27 mouse cellular contexts compared by ENCODE assay signal in the genomic region with DNA sequence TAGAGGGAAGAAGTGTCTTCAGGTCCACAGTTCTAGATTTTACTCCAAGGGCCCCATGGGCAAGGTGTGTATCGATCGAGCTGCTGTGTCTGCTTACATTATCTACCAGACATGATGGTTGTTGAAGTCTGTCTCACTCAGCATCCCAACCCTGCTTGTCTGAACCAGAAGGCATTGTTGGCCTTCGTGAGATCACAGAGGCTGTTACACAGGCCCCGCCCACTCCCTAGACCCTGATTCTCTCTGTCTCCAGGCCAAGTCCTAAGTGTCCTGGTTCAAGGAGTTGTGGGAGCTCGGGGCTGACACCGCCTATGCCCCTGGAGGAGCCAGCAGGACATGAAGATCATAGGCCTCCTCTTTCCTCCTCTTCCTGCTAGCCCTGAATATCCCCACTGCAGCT. TPM values are rescaled to one million over a fixed set of nuclear protein-coding genes. Genes with fewer than 3 reads are reported as not detected.
A peak's percentile ranks its signal among the peaks of the same experiment; 100 is the strongest.
DNase-seq lines count a peak whose midpoint lies in the region; TF ChIP-seq lines count a peak whose summit lies in the region.
"Had no signal": no experiment of that assay in that cellular context is flagged by ENCODE, and none has a peak within 500 bp of the region (broad histone marks: within the 10 kb centered on the region; RNA-seq: fewer than 3 reads in every experiment).

TSS of gene Slfnl1 (plus strand) at position 246 of the 400 bp plus-strand sequence.

- H3K4me3 ChIP-seq in heart, embryonic 10.5 days: no peak within 1 kb of the TSS
- H3K4me3 ChIP-seq in testis, adult 2 months (ENCODE audit: control insufficient read depth, low read depth, low read length): peak within 1 kb of the TSS; percentile 86
- H3K4me3 ChIP-seq: embryonic facial prominence, embryonic 10.5 days; embryonic facial prominence, embryonic 12.5 days; forebrain, embryonic 13.5 days; forebrain, embryonic 15.5 days had no signal

- DNase-seq in heart, embryonic 10.5 days (ENCODE audit: low spot score): peak; percentile 63
- no peak for DNase-seq in heart, adult 11 months
- DNase-seq in testis, postnatal 14 days (ENCODE audit: low spot score): no peak
- no peak for DNase-seq in adrenal gland, adult 18-20 months (ENCODE audit: low spot score in 2 of 2)
- DNase-seq: adrenal gland, adult 2 months; adrenal gland, postnatal 10 days; adrenal gland, postnatal 25 days; B cell, adult 2 months; cerebellum, adult 11 months; cerebellum, adult 18-20 months; cerebellum, adult 8-10 months; cerebellum, adult 9-11 months; cerebellum, postnatal 14 days; cerebellum, postnatal 36 days; forebrain, postnatal 0 days had no signal

- no peak for TF ChIP-seq CTCF in testis, adult 2 months (IDR thresholded peaks at IDR 0.05; ENCODE audit: control insufficient read depth, insufficient read depth, insufficient replicate concordance, low read depth, low read length)

- no peaks in the 10 kb centered on the region for H3K9me3 ChIP-seq in heart, embryonic 10.5 days
- H3K9me3 ChIP-seq: embryonic facial prominence, embryonic 10.5 days; embryonic facial prominence, embryonic 12.5 days; forebrain, embryonic 13.5 days; forebrain, embryonic 15.5 days had no signal

- peaks cover 63% of the 10 kb centered on the region for H3K36me3 ChIP-seq in heart, embryonic 10.5 days
- H3K36me3 ChIP-seq in testis, adult 2 months (ENCODE audit: control insufficient read depth, insufficient read depth, low read length): peaks cover 2% of the 10 kb centered on the region

- 87% methylated on average over 6 of the region's 6 CpGs for WGBS in heart, embryonic 10.5 days

- H3K4me1 ChIP-seq in heart, embryonic 10.5 days: 0 out of 2 replicates have a peak, but pooled peaks cover 8% of the 10 kb centered on the region
- no peaks in the 10 kb centered on the region for H3K4me1 ChIP-seq in testis, adult 2 months (ENCODE audit: control insufficient read depth, insufficient read depth, low read length)
- H3K4me1 ChIP-seq: embryonic facial prominence, embryonic 10.5 days; embryonic facial prominence, embryonic 12.5 days; forebrain, embryonic 13.5 days; forebrain, embryonic 15.5 days had no signal

- TF ChIP-seq POLR2A in testis, adult 2 months (IDR thresholded peaks at IDR 0.05; ENCODE audit: control insufficient read depth, low read depth, low read length): peak; percentile 65; the same call in 1 of the 2 replicates

- no peak within 1 kb of the TSS for H3K27ac ChIP-seq in heart, embryonic 10.5 days
- peak within 1 kb of the TSS; percentile 86 for H3K27ac ChIP-seq in testis, adult 2 months (ENCODE audit: control insufficient read depth, insufficient read depth, low read depth, low read length)
- H3K27ac ChIP-seq: embryonic facial prominence, embryonic 10.5 days; embryonic facial prominence, embryonic 12.5 days; forebrain, embryonic 13.5 days; forebrain, embryonic 15.5 days had no signal

- H3K27me3 ChIP-seq in heart, embryonic 10.5 days (ENCODE audit: insufficient read depth, poor library complexity, severe bottlenecking): no peaks in the 10 kb centered on the region
- no peaks in the 10 kb centered on the region for H3K27me3 ChIP-seq in testis, adult 2 months (ENCODE audit: control insufficient read depth, insufficient read depth, low read length)
- H3K27me3 ChIP-seq: CH12.LX; embryonic facial prominence, embryonic 12.5 days; forebrain, embryonic 13.5 days; forebrain, embryonic 15.5 days had no signal

RNA-seq across cellular contexts. Expression of gene Slfnl1, which starts in this region (rescaled TPM):
- polyA plus RNA-seq in heart, embryonic 10.5 days (2016; fragmentation: Nextera tagmentation; extraction: Ambion mirVana): 0.10 TPM in 2 replicates
- polyA plus RNA-seq in testis, adult 2 months (2012; rRNA removed): 571 and 603 TPM in 2 replicates
- not detected for total RNA-seq in adrenal gland, adult 18-20 months (2021)
- total RNA-seq: ES-E14; forebrain, postnatal 0 days; MEL had no signal
- polyA plus RNA-seq: activated CD4-positive, CD25-positive, alpha-beta regulatory T cell, adult 4 months; CD4-positive, CD25-positive, alpha-beta regulatory T cell, adult 4 months; embryonic facial prominence, embryonic 10.5 days; embryonic facial prominence, embryonic 12.5 days; embryonic facial prominence, embryonic 14.5 days; forebrain, embryonic 11.5 days; forebrain, embryonic 13.5 days; forebrain, embryonic 15.5 days; forebrain, postnatal 0 days had no signal

Comparison
In these comparisons a context has a peak if more than half of its experiments do, and no peak if none do; other contexts are left out.
1. RNA of gene Slfnl1 (polyA plus RNA-seq): 571 to 603 TPM in testis, adult 2 months; 0.10 TPM in heart, embryonic 10.5 days; every median in the first group is over 100 times any median in the second.
2. Peak in DNase-seq in heart, embryonic 10.5 days; RNA of the gene not detected or under 1 TPM.